10 mouse cellular contexts compared by ENCODE assay signal in the genomic region with DNA sequence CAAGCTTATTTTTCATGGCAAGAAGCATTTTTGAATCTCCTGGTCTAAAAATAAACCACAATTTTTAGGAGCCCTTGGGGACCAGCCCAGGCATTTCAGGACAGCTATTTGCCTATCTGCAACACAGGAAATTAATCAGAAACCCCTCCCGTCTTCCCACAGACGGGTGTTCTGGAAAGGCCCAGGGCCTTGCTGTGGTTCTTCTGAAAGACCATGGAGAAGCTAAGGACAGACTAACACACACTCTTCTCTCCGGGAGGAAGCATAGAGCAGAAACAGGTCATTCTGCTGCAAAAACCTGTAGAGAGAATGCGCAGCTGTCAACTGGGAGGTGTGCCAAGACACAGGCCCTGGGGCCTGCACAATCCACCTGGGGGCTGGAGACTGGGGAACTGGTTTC. TPM values are rescaled to one million over a fixed set of nuclear protein-coding genes. Genes with fewer than 3 reads are reported as not detected.
A peak's percentile ranks its signal among the peaks of the same experiment; 100 is the strongest.
DNase-seq lines count a peak whose midpoint lies in the region; ATAC-seq and TF ChIP-seq lines count a peak whose summit lies in the region.
"Had no signal": no experiment of that assay in that cellular context is flagged by ENCODE, and none has a peak within 500 bp of the region (broad histone marks: within the 10 kb centered on the region; RNA-seq: fewer than 3 reads in every experiment).

No protein-coding gene starts in this region.

- no peaks in the 10 kb centered on the region for H3K9me3 ChIP-seq in lung, embryonic 14.5 days (ENCODE audit: low read depth, low read length)
- H3K9me3 ChIP-seq in embryonic facial prominence, embryonic 14.5 days (ENCODE audit: control insufficient read depth, low read length) = no peaks in the 10 kb centered on the region
- no peaks in the 10 kb centered on the region for H3K9me3 ChIP-seq in stomach, embryonic 15.5 days
- no peaks in the 10 kb centered on the region for H3K9me3 ChIP-seq in hindbrain, embryonic 14.5 days (ENCODE audit: control insufficient read depth, low read length)

- 0 out of 2 replicates have a peak, but pooled peaks cover 7% of the 10 kb centered on the region for H3K4me1 ChIP-seq in lung, embryonic 14.5 days (ENCODE audit: insufficient read depth)
- peaks cover 27% of the 10 kb centered on the region for H3K4me1 ChIP-seq in embryonic facial prominence, embryonic 14.5 days (ENCODE audit: control insufficient read depth, insufficient read depth, low read length)
- peaks cover 14% of the 10 kb centered on the region for H3K4me1 ChIP-seq in stomach, embryonic 15.5 days
- H3K4me1 ChIP-seq in hindbrain, embryonic 14.5 days (replicated peaks; ENCODE audit: control insufficient read depth, insufficient read depth, low read length) = peaks cover 2% of the 10 kb centered on the region

- peak; percentile 47 for DNase-seq in lung, embryonic 14.5 days
- no peak for DNase-seq in lung, postnatal 4 days
- DNase-seq in embryonic facial prominence, embryonic 14.5 days (ENCODE audit: low spot score) = peak; percentile 76
- DNase-seq in heart, postnatal 25 days (ENCODE audit: low spot score) = peak; percentile 46
- no peak for DNase-seq in hindbrain, embryonic 14.5 days (ENCODE audit: low spot score)
- DNase-seq in left cerebral cortex, adult 11 months (ENCODE audit: low spot score) = no peak
- DNase-seq in yolk sac, embryonic 10.5 days (ENCODE audit: low spot score) = no peak

- H3K4me2 ChIP-seq in lung, embryonic 14.5 days = no peak overlapping the region
- H3K4me2 ChIP-seq in embryonic facial prominence, embryonic 14.5 days (ENCODE audit: low read depth, low read length) = no peak overlapping the region
- no peak overlapping the region for H3K4me2 ChIP-seq in stomach, embryonic 15.5 days
- no peak overlapping the region for H3K4me2 ChIP-seq in hindbrain, embryonic 14.5 days (replicated peaks)

- no peak overlapping the region for H3K4me3 ChIP-seq in lung, embryonic 14.5 days (ENCODE audit: low read depth, low read length)
- H3K4me3 ChIP-seq in embryonic facial prominence, embryonic 14.5 days (ENCODE audit: low read depth, low read length) = no peak overlapping the region
- H3K4me3 ChIP-seq in stomach, embryonic 15.5 days (replicated peaks) = no peak overlapping the region
- H3K4me3 ChIP-seq in hindbrain, embryonic 14.5 days (replicated peaks; ENCODE audit: low read length) = no peak overlapping the region
- H3K4me3 ChIP-seq: erythroblast, embryonic 14.5 days had no signal

- no peak overlapping the region for H3K27ac ChIP-seq in lung, embryonic 14.5 days (ENCODE audit: low read depth)
- peak overlapping the region; percentile 39; the same call in 1 of the 2 replicates for H3K27ac ChIP-seq in embryonic facial prominence, embryonic 14.5 days (replicated peaks; ENCODE audit: low read depth, low read length)
- H3K27ac ChIP-seq in stomach, embryonic 15.5 days = peak overlapping the region; percentile 12
- H3K27ac ChIP-seq in hindbrain, embryonic 14.5 days = no peak overlapping the region

- 39% methylated on average over 4 of the region's 4 CpGs for WGBS in lung, embryonic 14.5 days
- 33% methylated on average over 4 of the region's 4 CpGs for WGBS in embryonic facial prominence, embryonic 14.5 days
- WGBS in stomach, embryonic 15.5 days = 29% methylated on average over 4 of the region's 4 CpGs
- WGBS in hindbrain, embryonic 14.5 days = 57% methylated on average over 4 of the region's 4 CpGs

- H3K9ac ChIP-seq in lung, embryonic 14.5 days = no peak overlapping the region
- no peak overlapping the region for H3K9ac ChIP-seq in embryonic facial prominence, embryonic 14.5 days (ENCODE audit: low read depth, low read length)
- no peak overlapping the region for H3K9ac ChIP-seq in stomach, embryonic 15.5 days
- no peak overlapping the region for H3K9ac ChIP-seq in hindbrain, embryonic 14.5 days

- no peak for TF ChIP-seq CTCF in lung, embryonic 14.5 days (IDR thresholded peaks at IDR 0.05; ENCODE audit: low read depth)

- ATAC-seq in lung, embryonic 14.5 days (ENCODE audit: insufficient read depth) = no peak
- no peak for ATAC-seq in embryonic facial prominence, embryonic 14.5 days (ENCODE audit: low read depth)
- no peak for ATAC-seq in stomach, embryonic 15.5 days (ENCODE audit: insufficient read depth, low FRiP score, low read depth)
- ATAC-seq in hindbrain, embryonic 14.5 days (ENCODE audit: low FRiP score) = no peak

- intact Hi-C loops in heart, postnatal 25 days (cut with DNase I) = loop anchor here (10.0 kb wide), 1 partner anchor 321 kb away; a partner anchor contains a TSS

- peaks cover 18% of the 10 kb centered on the region for H3K27me3 ChIP-seq in lung, embryonic 14.5 days (ENCODE audit: insufficient read depth, low read length)
- 0 out of 2 replicates have a peak, but pooled peaks cover 15% of the 10 kb centered on the region for H3K27me3 ChIP-seq in embryonic facial prominence, embryonic 14.5 days (replicated peaks; ENCODE audit: control insufficient read depth, insufficient read depth, low read length)
- H3K27me3 ChIP-seq in stomach, embryonic 15.5 days (replicated peaks) = no peaks in the 10 kb centered on the region
- H3K27me3 ChIP-seq in hindbrain, embryonic 14.5 days (ENCODE audit: control insufficient read depth, insufficient read depth, low read length) = peaks cover 23% of the 10 kb centered on the region

- H3K36me3 ChIP-seq in lung, embryonic 14.5 days (ENCODE audit: insufficient read depth) = no peaks in the 10 kb centered on the region
- H3K36me3 ChIP-seq in embryonic facial prominence, embryonic 14.5 days (ENCODE audit: control insufficient read depth, insufficient read depth, low read length) = no peaks in the 10 kb centered on the region
- no peaks in the 10 kb centered on the region for H3K36me3 ChIP-seq in stomach, embryonic 15.5 days
- H3K36me3 ChIP-seq in hindbrain, embryonic 14.5 days (replicated peaks; ENCODE audit: control insufficient read depth, insufficient read depth) = no peaks in the 10 kb centered on the region

RNA-seq across cellular contexts. Expression of a gene that starts 3.3 kb away (rescaled TPM):
- polyA plus RNA-seq in lung, embryonic 14.5 days (2014; fragmentation: Nextera tagmentation; extraction: Ambion mirVana) = 111 and 140 TPM in 2 replicates
- 83.4 and 99.5 TPM in 2 replicates for polyA plus RNA-seq in embryonic facial prominence, embryonic 14.5 days (2014; fragmentation: Nextera tagmentation; extraction: Ambion mirVana)
- total RNA-seq in heart, postnatal 25 days (2021) = 10 to 100 TPM; 43.4 to 50.2 TPM
- polyA plus RNA-seq in stomach, embryonic 15.5 days (2015; fragmentation: Nextera tagmentation; extraction: Ambion mirVana) = 106 and 110 TPM in 2 replicates
- 48.6 and 56.8 TPM in 2 replicates for polyA plus RNA-seq in hindbrain, embryonic 14.5 days (2014; fragmentation: Nextera tagmentation; extraction: Ambion mirVana)

RNA-seq across cellular contexts. Expression of a gene that starts 4.2 kb away (rescaled TPM):
- polyA plus RNA-seq in lung, embryonic 14.5 days (2014; fragmentation: Nextera tagmentation; extraction: Ambion mirVana) = 0.30 and 0.42 TPM in 2 replicates
- 0.42 TPM in 2 replicates for polyA plus RNA-seq in embryonic facial prominence, embryonic 14.5 days (2014; fragmentation: Nextera tagmentation; extraction: Ambion mirVana)
- under 1 TPM; 0.23 to 0.53 TPM for total RNA-seq in heart, postnatal 25 days (2021)
- 0.32 and 0.41 TPM in 2 replicates for polyA plus RNA-seq in stomach, embryonic 15.5 days (2015; fragmentation: Nextera tagmentation; extraction: Ambion mirVana)
- 0.20 and 0.32 TPM in 2 replicates for polyA plus RNA-seq in hindbrain, embryonic 14.5 days (2014; fragmentation: Nextera tagmentation; extraction: Ambion mirVana)
- polyA plus RNA-seq: erythroblast, embryonic 14.5 days had no signal

RNA-seq across cellular contexts. Expression of a gene that starts 42.9 kb away (rescaled TPM):
- 0.07 TPM in 1 of 2 replicates, not detected in the other for polyA plus RNA-seq in lung, embryonic 14.5 days (2014; fragmentation: Nextera tagmentation; extraction: Ambion mirVana)
- 1.2 and 1.4 TPM in 2 replicates for polyA plus RNA-seq in embryonic facial prominence, embryonic 14.5 days (2014; fragmentation: Nextera tagmentation; extraction: Ambion mirVana)
- total RNA-seq in heart, postnatal 25 days (2021) = not detected
- polyA plus RNA-seq in stomach, embryonic 15.5 days (2015; fragmentation: Nextera tagmentation; extraction: Ambion mirVana) = 0.30 and 0.31 TPM in 2 replicates
- polyA plus RNA-seq in hindbrain, embryonic 14.5 days (2014; fragmentation: Nextera tagmentation; extraction: Ambion mirVana) = 1.9 and 2.1 TPM in 2 replicates
- polyA plus RNA-seq: erythroblast, embryonic 14.5 days; spleen, adult 2 months had no signal

Comparison
In these comparisons a context has a peak if more than half of its experiments do, and no peak if none do; other contexts are left out.
1. DNase-seq: peak in lung, embryonic 14.5 days (single experiment), embryonic facial prominence, embryonic 14.5 days (single experiment) and heart, postnatal 25 days (single experiment); none in lung, postnatal 4 days (0 of 2), hindbrain, embryonic 14.5 days (single experiment), left cerebral cortex, adult 11 months (single experiment) and yolk sac, embryonic 10.5 days (single experiment).
2. H3K27ac ChIP-seq: peak in embryonic facial prominence, embryonic 14.5 days (single experiment) and stomach, embryonic 15.5 days (single experiment); none in lung, embryonic 14.5 days (single experiment) and hindbrain, embryonic 14.5 days (single experiment).